Comparison of ENCODE assay signal across 23 mouse cellular contexts in the genomic region with DNA sequence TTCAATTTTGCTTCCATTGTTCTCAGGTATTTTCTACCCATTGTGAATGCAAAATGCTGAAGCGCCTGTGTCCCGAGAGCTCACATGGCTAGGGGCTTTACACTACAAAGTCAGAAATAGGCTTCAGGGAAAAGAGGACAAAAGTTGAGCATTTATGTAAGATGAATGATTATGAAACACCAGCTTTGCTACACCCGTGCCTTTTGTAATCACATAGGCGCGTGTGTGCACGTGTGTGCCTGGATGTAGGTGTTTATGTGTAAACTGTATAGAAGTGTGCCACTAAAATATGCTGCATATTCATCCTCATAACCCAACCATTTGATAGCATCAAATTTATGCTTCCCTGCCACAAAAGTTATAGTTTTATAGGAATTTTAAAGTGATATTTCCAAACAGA.
DNase-seq lines count a peak whose midpoint lies in the region; ATAC-seq and TF ChIP-seq lines count a peak whose summit lies in the region.
"Had no signal": no experiment of that assay in that cellular context is flagged by ENCODE, and none has a peak within 500 bp of the region (broad histone marks: within the 10 kb centered on the region; RNA-seq: fewer than 3 reads in every experiment).

No protein-coding gene starts in this region.

- no peak overlapping the region for H3K27ac ChIP-seq in heart, embryonic 10.5 days
- no peak overlapping the region for H3K27ac ChIP-seq in heart, embryonic 12.5 days (ENCODE audit: poor library complexity, severe bottlenecking)
- peak overlapping the region; percentile 73 for H3K27ac ChIP-seq in left cerebral cortex, adult 2 months
- H3K27ac ChIP-seq in midbrain, embryonic 11.5 days (ENCODE audit: low read depth, low read length) = no peak overlapping the region
- H3K27ac ChIP-seq in midbrain, embryonic 10.5 days (replicated peaks) = no peak overlapping the region
- 0 out of 2 replicates have a peak overlapping the region, but pooled peaks have one; percentile 45 for H3K27ac ChIP-seq in cortical plate, adult 2 months (ENCODE audit: insufficient read depth, low read length)

- 92% methylated on average over 6 of the region's 6 CpGs for WGBS in heart, embryonic 10.5 days
- WGBS in heart, embryonic 12.5 days = 88% methylated on average over 6 of the region's 6 CpGs
- 68% methylated on average over 6 of the region's 6 CpGs for WGBS in midbrain, embryonic 11.5 days
- 82% methylated on average over 6 of the region's 6 CpGs for WGBS in midbrain, embryonic 10.5 days

- no peak overlapping the region for H3K4me2 ChIP-seq in heart, embryonic 12.5 days
- H3K4me2 ChIP-seq in midbrain, embryonic 11.5 days = no peak overlapping the region

- ATAC-seq in heart, embryonic 12.5 days (ENCODE audit: insufficient number of reproducible peaks, low FRiP score) = no peak
- ATAC-seq in midbrain, embryonic 11.5 days (ENCODE audit: low FRiP score) = no peak
- ATAC-seq: activated CD4-positive, CD25-positive, alpha-beta regulatory T cell, adult 4 months; CD4-positive, CD25-positive, alpha-beta regulatory T cell, adult 4 months; Patski had no signal

- H3K9me3 ChIP-seq in heart, embryonic 10.5 days = no peaks in the 10 kb centered on the region
- H3K9me3 ChIP-seq in heart, embryonic 12.5 days (replicated peaks) = no peaks in the 10 kb centered on the region
- no peaks in the 10 kb centered on the region for H3K9me3 ChIP-seq in midbrain, embryonic 11.5 days (ENCODE audit: control insufficient read depth, low read length)
- H3K9me3 ChIP-seq in midbrain, embryonic 10.5 days (replicated peaks) = no peaks in the 10 kb centered on the region

- no peak for TF ChIP-seq POLR2A in cortical plate, adult 2 months (IDR thresholded peaks at IDR 0.05; ENCODE audit: extremely low read depth, insufficient read depth, low read length)

- H3K9ac ChIP-seq in heart, embryonic 12.5 days = no peak overlapping the region
- H3K9ac ChIP-seq in midbrain, embryonic 11.5 days (ENCODE audit: low read length) = no peak overlapping the region

- no peak overlapping the region for H3K4me3 ChIP-seq in heart, embryonic 10.5 days
- H3K4me3 ChIP-seq in heart, embryonic 12.5 days = no peak overlapping the region
- H3K4me3 ChIP-seq in left cerebral cortex, adult 2 months = no peak overlapping the region
- H3K4me3 ChIP-seq in midbrain, embryonic 11.5 days (ENCODE audit: low read depth, low read length) = no peak overlapping the region
- H3K4me3 ChIP-seq in midbrain, embryonic 10.5 days = no peak overlapping the region
- no peak overlapping the region for H3K4me3 ChIP-seq in cortical plate, adult 2 months (ENCODE audit: insufficient read depth, low read length)

- DNase-seq in heart, embryonic 10.5 days (ENCODE audit: low spot score) = peak; percentile 22
- no peak for DNase-seq in left cerebral cortex, adult 2 months (ENCODE audit: extremely low spot score in 1 of 2, low spot score in 2 of 2)
- DNase-seq in left cerebral cortex, adult 8-10 months (ENCODE audit: low spot score in 2 of 2) = no peak
- DNase-seq in midbrain, embryonic 11.5 days (ENCODE audit: low spot score, missing footprints) = peak; percentile 77
- no peak for DNase-seq in midbrain, embryonic 10.5 days (ENCODE audit: low spot score)
- no peak for DNase-seq in adipocyte (ENCODE audit: low spot score)
- DNase-seq: adrenal gland, adult 2 months; adrenal gland, adult 8-10 months; adrenal gland, postnatal 10 days; adrenal gland, postnatal 14 days; adrenal gland, postnatal 25 days; adrenal gland, postnatal 36 days; B cell, adult 2 months; cerebellum, adult 11 months; cerebellum, adult 11-12 months; cerebellum, adult 18-20 months had no signal

- no peaks in the 10 kb centered on the region for H3K36me3 ChIP-seq in heart, embryonic 10.5 days
- no peaks in the 10 kb centered on the region for H3K36me3 ChIP-seq in heart, embryonic 12.5 days
- H3K36me3 ChIP-seq in midbrain, embryonic 11.5 days (ENCODE audit: control insufficient read depth, insufficient read depth, low read length) = no peaks in the 10 kb centered on the region
- H3K36me3 ChIP-seq in midbrain, embryonic 10.5 days = no peaks in the 10 kb centered on the region
- H3K36me3 ChIP-seq: G1E had no signal

- intact Hi-C loops in left cerebral cortex, adult 2 months (cut with DNase I) = loop anchor here (2.0 kb wide), 1 partner anchor 96 kb away; no protein-coding TSS in a partner anchor

- no peaks in the 10 kb centered on the region for H3K27me3 ChIP-seq in heart, embryonic 10.5 days (ENCODE audit: insufficient read depth, poor library complexity, severe bottlenecking)
- H3K27me3 ChIP-seq in heart, embryonic 12.5 days (replicated peaks) = no peaks in the 10 kb centered on the region
- H3K27me3 ChIP-seq in midbrain, embryonic 11.5 days (ENCODE audit: control insufficient read depth, insufficient read depth, low read length) = no peaks in the 10 kb centered on the region
- no peaks in the 10 kb centered on the region for H3K27me3 ChIP-seq in midbrain, embryonic 10.5 days (ENCODE audit: low read depth, poor library complexity, severe bottlenecking)
- H3K27me3 ChIP-seq: CH12.LX had no signal

- no peaks in the 10 kb centered on the region for H3K4me1 ChIP-seq in heart, embryonic 10.5 days
- no peaks in the 10 kb centered on the region for H3K4me1 ChIP-seq in heart, embryonic 12.5 days (replicated peaks)
- H3K4me1 ChIP-seq in midbrain, embryonic 11.5 days (ENCODE audit: control insufficient read depth, insufficient read depth, low read length) = no peaks in the 10 kb centered on the region
- peaks cover 21% of the 10 kb centered on the region for H3K4me1 ChIP-seq in midbrain, embryonic 10.5 days
- H3K4me1 ChIP-seq in cortical plate, adult 2 months (ENCODE audit: control insufficient read depth, insufficient read depth, low read length) = peaks cover 3% of the 10 kb centered on the region; the same call in 1 of the 2 replicates

- TF ChIP-seq CTCF in left cerebral cortex, adult 2 months (IDR thresholded peaks at IDR 0.05) = no peak
- no peak for TF ChIP-seq CTCF in cortical plate, adult 2 months (IDR thresholded peaks at IDR 0.05; ENCODE audit: extremely low read depth, insufficient read depth, low read length)

Comparison
In these comparisons a context has a peak if more than half of its experiments do, and no peak if none do; other contexts are left out.
1. DNase-seq: peak in heart, embryonic 10.5 days (single experiment) and midbrain, embryonic 11.5 days (single experiment); none in left cerebral cortex, adult 2 months (0 of 2), left cerebral cortex, adult 8-10 months (0 of 2), midbrain, embryonic 10.5 days (single experiment) and adipocyte (single experiment).
2. H3K27ac ChIP-seq: peak in left cerebral cortex, adult 2 months (single experiment) and cortical plate, adult 2 months (single experiment); none in heart, embryonic 10.5 days (single experiment), heart, embryonic 12.5 days (single experiment), midbrain, embryonic 11.5 days (single experiment) and midbrain, embryonic 10.5 days (single experiment).